Mouse (Mus musculus): ENCODE data around the gene Foxp2. TPM values are rescaled to one million over a fixed set of nuclear protein-coding genes. Genes with fewer than 3 reads are reported as not detected.

The Foxp2 gene
- polyA plus RNA-seq, 1 experiment from 2014 or later, result 16.9 TPM

DNA sequence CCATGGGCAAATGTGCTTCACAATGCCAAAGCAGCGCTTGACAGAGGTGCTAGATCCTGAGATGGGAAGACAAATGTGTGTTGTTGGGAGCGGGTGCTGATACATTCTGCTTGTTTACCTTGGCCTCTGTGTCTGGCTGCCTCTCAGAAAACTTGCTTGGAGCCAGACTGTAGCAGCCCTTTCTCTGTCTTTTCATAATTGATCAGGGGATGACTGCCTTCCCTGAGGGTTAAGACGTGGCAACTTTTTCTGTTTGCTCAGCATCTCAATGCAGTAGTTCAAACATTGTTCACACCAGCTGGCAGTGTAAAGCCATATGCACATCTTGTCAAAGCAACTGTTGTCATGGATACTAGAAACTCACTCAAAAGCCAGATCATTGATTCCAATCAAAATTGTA lies 384.1 kb downstream of the Foxp2 start:
- 30% methylated on average over 3 of the region's 3 CpGs for WGBS

GRCm38 (mm10) chr6:15294081-15294480 lies 392.9 kb downstream of the Foxp2 start:
- DNase-seq (ENCODE audit: low spot score) (no peak), ATAC-seq (ENCODE audit: low read depth) (no peak)
- 78% methylated on average over 5 of the region's 5 CpGs for whole genome bisulfite sequencing
- Histone ChIP-seq H3K9me3 (ENCODE audit: control insufficient read depth, low read length) (no peaks in the 10 kb centered on the region), H3K4me2 (ENCODE audit: low read depth, low read length) (no peak overlapping the region), H3K36me3 (ENCODE audit: control insufficient read depth, insufficient read depth, low read length) (no peaks in the 10 kb centered on the region), H3K9ac (ENCODE audit: low read depth, low read length) (no peak overlapping the region), H3K27me3 (replicated peaks; ENCODE audit: control insufficient read depth, insufficient read depth, low read length) (no peaks in the 10 kb centered on the region; the same call in 1 of the 2 replicates), H3K27ac (replicated peaks; ENCODE audit: low read depth, low read length) (no peak overlapping the region), H3K4me1 (ENCODE audit: control insufficient read depth, insufficient read depth, low read length) (no peaks in the 10 kb centered on the region), H3K4me3 (ENCODE audit: low read depth, low read length) (no peak overlapping the region)

More for the DNA sequence above, 384.1 kb downstream of the Foxp2 start:
- Histone ChIP-seq H3K4me3 (ENCODE audit: low read depth, low read length) (no peak overlapping the region), H3K9ac (ENCODE audit: low read depth, low read length) (no peak overlapping the region), H3K4me1 (ENCODE audit: control insufficient read depth, insufficient read depth, low read length) (peaks cover 8% of the 10 kb centered on the region), H3K27me3 (replicated peaks; ENCODE audit: control insufficient read depth, insufficient read depth, low read length) (no peaks in the 10 kb centered on the region), H3K36me3 (ENCODE audit: control insufficient read depth, insufficient read depth, low read length) (no peaks in the 10 kb centered on the region), H3K9me3 (ENCODE audit: control insufficient read depth, low read length) (no peaks in the 10 kb centered on the region), H3K4me2 (ENCODE audit: low read depth, low read length) (no peak overlapping the region), H3K27ac (replicated peaks; ENCODE audit: low read depth, low read length) (no peak overlapping the region; the same call in 1 of the 2 replicates)
- DNase-seq (ENCODE audit: low spot score) (peak; percentile 17), ATAC-seq (ENCODE audit: low read depth) (no peak)

DNA sequence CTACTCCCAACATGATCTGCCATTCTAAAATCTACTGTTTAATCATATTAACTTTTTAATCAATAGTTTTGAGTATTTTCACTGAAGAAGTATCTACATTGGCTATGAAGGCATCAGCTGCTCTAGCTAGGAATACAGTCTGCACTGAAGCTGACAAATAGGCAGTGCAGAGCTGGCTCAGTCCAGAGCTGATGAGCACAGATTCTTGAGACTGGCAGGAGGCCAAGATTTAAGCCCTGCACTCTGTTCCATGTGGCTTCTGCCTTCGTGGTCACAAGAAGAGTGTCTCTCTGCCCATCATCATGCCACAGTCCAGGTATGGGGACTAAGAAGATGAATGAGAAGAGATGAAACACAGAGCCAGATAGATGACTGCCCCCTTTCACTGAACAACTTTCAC lies 398.1 kb downstream of the Foxp2 start:
- Histone ChIP-seq H3K27ac (replicated peaks; ENCODE audit: low read depth, low read length) (no peak overlapping the region), H3K36me3 (ENCODE audit: control insufficient read depth, insufficient read depth, low read length) (no peaks in the 10 kb centered on the region), H3K9me3 (ENCODE audit: control insufficient read depth, low read length) (no peaks in the 10 kb centered on the region), H3K27me3 (replicated peaks; ENCODE audit: control insufficient read depth, insufficient read depth, low read length) (no peaks in the 10 kb centered on the region), H3K9ac (ENCODE audit: low read depth, low read length) (no peak overlapping the region), H3K4me3 (ENCODE audit: low read depth, low read length) (no peak overlapping the region), H3K4me1 (ENCODE audit: control insufficient read depth, insufficient read depth, low read length) (no peaks in the 10 kb centered on the region), H3K4me2 (ENCODE audit: low read depth, low read length) (no peak overlapping the region)
- peak; percentile 60; the same call in 1 of the 2 replicates for ATAC-seq (ENCODE audit: low read depth)
- peak; percentile 45 for DNase-seq (ENCODE audit: low spot score)
- 32% methylated on average over 1 of the region's 1 CpGs for WGBS

DNA sequence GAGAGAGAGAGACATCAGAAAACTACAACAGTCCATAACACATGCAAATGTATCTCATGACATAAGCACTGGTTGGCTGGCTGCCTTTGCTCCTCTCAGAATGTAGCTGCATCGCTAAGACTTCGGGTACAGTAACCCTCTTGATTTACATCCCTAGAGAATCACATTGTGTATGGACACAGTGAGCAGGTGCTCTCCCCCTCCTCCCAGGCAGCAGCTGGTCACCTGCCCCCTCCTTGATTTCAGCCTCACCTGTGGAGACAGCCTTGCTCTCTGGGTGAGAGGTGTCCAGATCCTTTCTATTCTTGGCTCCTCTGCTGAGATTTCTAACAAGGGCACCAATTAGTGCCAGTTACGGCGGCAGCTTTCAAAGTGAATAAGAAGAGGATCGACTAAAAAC lies 409.5 kb downstream of the Foxp2 start:
- ATAC-seq (ENCODE audit: low read depth), result peak; percentile 80
- Histone ChIP-seq H3K9me3 (ENCODE audit: control insufficient read depth, low read length) (no peaks in the 10 kb centered on the region), H3K27ac (replicated peaks; ENCODE audit: low read depth, low read length) (no peak overlapping the region), H3K4me2 (ENCODE audit: low read depth, low read length) (no peak overlapping the region), H3K9ac (ENCODE audit: low read depth, low read length) (no peak overlapping the region), H3K4me1 (ENCODE audit: control insufficient read depth, insufficient read depth, low read length) (no peaks in the 10 kb centered on the region; the same call in 1 of the 2 replicates), H3K4me3 (ENCODE audit: low read depth, low read length) (no peak overlapping the region), H3K27me3 (replicated peaks; ENCODE audit: control insufficient read depth, insufficient read depth, low read length) (no peaks in the 10 kb centered on the region; the same call in 1 of the 2 replicates), H3K36me3 (ENCODE audit: control insufficient read depth, insufficient read depth, low read length) (no peaks in the 10 kb centered on the region)
- 47% methylated on average over 5 of the region's 5 CpGs for WGBS
- DNase-seq (ENCODE audit: low spot score), result peak; percentile 68

GRCm38 (mm10) chr6:15316948-15317347 lies 415.8 kb downstream of the Foxp2 start:
- ATAC-seq (ENCODE audit: low read depth) (no peak), DNase-seq (ENCODE audit: low spot score) (no peak)
- Histone ChIP-seq H3K9me3 (ENCODE audit: control insufficient read depth, low read length) (no peaks in the 10 kb centered on the region), H3K9ac (ENCODE audit: low read depth, low read length) (no peak overlapping the region), H3K4me2 (ENCODE audit: low read depth, low read length) (no peak overlapping the region), H3K4me3 (ENCODE audit: low read depth, low read length) (no peak overlapping the region), H3K27ac (replicated peaks; ENCODE audit: low read depth, low read length) (no peak overlapping the region), H3K27me3 (replicated peaks; ENCODE audit: control insufficient read depth, insufficient read depth, low read length) (no peaks in the 10 kb centered on the region), H3K36me3 (ENCODE audit: control insufficient read depth, insufficient read depth, low read length) (no peaks in the 10 kb centered on the region), H3K4me1 (ENCODE audit: control insufficient read depth, insufficient read depth, low read length) (no peaks in the 10 kb centered on the region)
- WGBS, result 88% methylated on average over 2 of the region's 2 CpGs

- H3K36me3 ChIP-seq (ENCODE audit: control insufficient read depth, insufficient read depth, low read length), result no peaks in the 10 kb centered on the region
- no peak for DNase-seq (ENCODE audit: low spot score)
- ATAC-seq (ENCODE audit: low read depth), result no peak
- H3K9ac ChIP-seq (ENCODE audit: low read depth, low read length), result no peak overlapping the region
- H3K27me3 ChIP-seq (replicated peaks; ENCODE audit: control insufficient read depth, insufficient read depth, low read length), result no peaks in the 10 kb centered on the region
- 77% methylated on average over 2 of the region's 2 CpGs for WGBS
- no peak overlapping the region for H3K27ac ChIP-seq (replicated peaks; ENCODE audit: low read depth, low read length)
- no peak overlapping the region for H3K4me2 ChIP-seq (ENCODE audit: low read depth, low read length)
- no peak overlapping the region for H3K4me3 ChIP-seq (ENCODE audit: low read depth, low read length)
- no peaks in the 10 kb centered on the region for H3K9me3 ChIP-seq (ENCODE audit: control insufficient read depth, low read length)
- H3K4me1 ChIP-seq (ENCODE audit: control insufficient read depth, insufficient read depth, low read length), result no peaks in the 10 kb centered on the region
Observed at GRCm38 (mm10) chr6:15318343-15318742, 417.2 kb downstream of the Foxp2 start.

DNA sequence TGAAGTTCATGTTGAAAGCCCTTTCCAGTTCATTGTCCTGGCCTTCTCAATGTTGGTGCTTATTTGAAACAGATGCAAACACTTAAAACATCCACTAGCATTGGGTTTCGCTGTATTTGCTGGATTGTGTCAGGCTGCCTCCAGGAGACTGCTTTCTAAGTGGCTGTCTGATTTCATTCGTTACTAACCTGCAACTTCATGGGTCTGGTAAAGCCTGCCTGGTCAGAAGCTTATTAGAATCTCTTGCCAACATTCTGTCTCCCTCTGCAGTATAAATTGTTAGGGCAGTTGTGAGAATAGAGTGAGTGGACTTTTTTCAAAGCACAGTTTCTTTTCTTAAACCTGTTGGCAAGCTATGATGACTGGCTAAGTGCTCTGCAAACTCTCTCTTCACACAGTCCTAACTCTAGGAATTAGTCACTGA lies 420.4 kb downstream of the Foxp2 start:
- Histone ChIP-seq H3K4me3 (ENCODE audit: low read depth, low read length) (no peak overlapping the region), H3K9ac (ENCODE audit: low read depth, low read length) (no peak overlapping the region), H3K9me3 (ENCODE audit: control insufficient read depth, low read length) (no peaks in the 10 kb centered on the region), H3K36me3 (ENCODE audit: control insufficient read depth, insufficient read depth, low read length) (no peaks in the 10 kb centered on the region), H3K4me2 (ENCODE audit: low read depth, low read length) (no peak overlapping the region), H3K4me1 (ENCODE audit: control insufficient read depth, insufficient read depth, low read length) (no peaks in the 10 kb centered on the region), H3K27me3 (replicated peaks; ENCODE audit: control insufficient read depth, insufficient read depth, low read length) (no peaks in the 10 kb centered on the region), H3K27ac (replicated peaks; ENCODE audit: low read depth, low read length) (no peak overlapping the region)
- ATAC-seq (ENCODE audit: low read depth) (peak; percentile 88), DNase-seq (ENCODE audit: low spot score) (peak; percentile 84)
- WGBS, result 23% methylated on average over 2 of the region's 2 CpGs

- 0 out of 2 replicates have a peak, but pooled peaks have one; percentile 18 for ATAC-seq (ENCODE audit: low read depth)
- Histone ChIP-seq H3K4me1 (ENCODE audit: control insufficient read depth, insufficient read depth, low read length) (no peaks in the 10 kb centered on the region), H3K4me3 (ENCODE audit: low read depth, low read length) (no peak overlapping the region), H3K27ac (replicated peaks; ENCODE audit: low read depth, low read length) (no peak overlapping the region), H3K9me3 (ENCODE audit: control insufficient read depth, low read length) (no peaks in the 10 kb centered on the region), H3K4me2 (ENCODE audit: low read depth, low read length) (no peak overlapping the region), H3K9ac (ENCODE audit: low read depth, low read length) (no peak overlapping the region), H3K36me3 (ENCODE audit: control insufficient read depth, insufficient read depth, low read length) (no peaks in the 10 kb centered on the region), H3K27me3 (replicated peaks; ENCODE audit: control insufficient read depth, insufficient read depth, low read length) (no peaks in the 10 kb centered on the region)
- no peak for DNase-seq (ENCODE audit: low spot score)
Observed at GRCm38 (mm10) chr6:15323099-15323498, 421.9 kb downstream of the Foxp2 start.

- Histone ChIP-seq H3K4me2 (ENCODE audit: low read depth, low read length) (no peak overlapping the region), H3K9me3 (ENCODE audit: control insufficient read depth, low read length) (0 out of 2 replicates have a peak, but pooled peaks cover 3% of the 10 kb centered on the region), H3K27me3 (replicated peaks; ENCODE audit: control insufficient read depth, insufficient read depth, low read length) (no peaks in the 10 kb centered on the region), H3K27ac (replicated peaks; ENCODE audit: low read depth, low read length) (no peak overlapping the region), H3K9ac (ENCODE audit: low read depth, low read length) (no peak overlapping the region), H3K4me1 (ENCODE audit: control insufficient read depth, insufficient read depth, low read length) (no peaks in the 10 kb centered on the region), H3K36me3 (ENCODE audit: control insufficient read depth, insufficient read depth, low read length) (no peaks in the 10 kb centered on the region), H3K4me3 (ENCODE audit: low read depth, low read length) (no peak overlapping the region)
- DNase-seq (ENCODE audit: low spot score) (no peak), ATAC-seq (ENCODE audit: low read depth) (no peak)
- WGBS, result 73% methylated on average over 3 of the region's 3 CpGs
Observed at GRCm38 (mm10) chr6:15347705-15348104, 446.6 kb downstream of the Foxp2 start.
